Mouse (Mus musculus): ENCODE data around the gene Preb.

The Preb gene

DNA sequence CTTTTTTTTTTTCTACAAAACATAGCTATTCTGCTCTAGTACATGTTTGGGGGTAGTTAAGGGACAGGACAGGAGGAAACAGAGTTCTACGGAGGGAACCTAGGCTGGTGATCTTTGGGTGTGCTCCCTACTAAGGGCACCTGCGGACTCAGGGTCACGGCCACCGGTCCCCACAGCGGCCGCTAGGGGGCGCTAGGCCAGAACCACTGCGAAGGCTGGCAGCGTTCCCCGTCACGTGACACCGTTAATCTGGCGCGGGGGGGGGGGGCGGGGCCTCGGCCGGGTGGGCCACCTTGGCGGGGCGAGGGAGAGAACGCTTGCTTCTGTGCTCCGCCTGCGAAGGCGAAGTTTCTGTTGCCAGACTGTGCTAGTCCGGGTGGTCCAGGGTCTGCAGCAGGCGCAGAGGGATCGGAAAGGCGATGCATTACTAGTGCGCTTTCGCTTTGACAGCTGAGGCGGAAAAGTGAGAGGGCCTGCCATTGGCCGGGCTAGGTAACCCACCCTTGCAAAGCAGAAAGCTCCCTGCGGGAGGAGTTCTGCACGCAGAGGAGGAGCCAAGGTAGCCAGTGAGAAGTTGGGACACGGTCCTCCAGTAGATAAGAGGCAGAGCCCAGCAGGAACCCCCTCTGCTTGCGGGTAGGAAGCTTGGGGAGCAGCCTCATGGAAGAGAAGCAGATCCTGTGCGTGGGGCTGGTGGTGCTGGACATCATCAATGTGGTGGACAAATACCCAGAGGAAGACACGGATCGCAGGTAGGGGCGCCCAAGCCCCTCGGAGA, 38.7 kb downstream of the Preb start, which contains the start of gene Khk:
Gene Khk, plus strand, starts transcription at position 176 of the 778 bp plus-strand sequence.
- DNase-seq (ENCODE audit: low spot score) = peak; percentile 91

DNA sequence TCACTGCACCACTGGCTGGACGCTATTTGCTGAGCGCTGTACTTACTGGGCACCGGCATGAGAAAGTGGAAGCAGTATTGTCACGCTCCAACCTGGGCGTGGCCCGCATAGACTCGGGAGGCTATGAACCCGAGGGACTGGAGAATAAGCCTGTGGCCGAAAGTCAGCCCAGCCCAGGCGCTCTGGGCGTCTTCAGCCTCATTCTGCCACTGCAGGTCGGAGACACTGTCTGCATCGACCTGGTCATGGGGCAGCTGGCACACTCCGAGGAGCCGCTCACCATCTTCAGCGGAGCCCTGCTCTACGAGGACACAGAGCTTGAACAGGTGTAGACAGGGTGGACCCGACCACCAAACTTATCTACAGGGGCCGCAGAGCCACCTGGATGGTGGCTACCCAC, 39.5 kb downstream of the Preb start:
- peak; percentile 27 for DNase-seq (ENCODE audit: low spot score)

DNA sequence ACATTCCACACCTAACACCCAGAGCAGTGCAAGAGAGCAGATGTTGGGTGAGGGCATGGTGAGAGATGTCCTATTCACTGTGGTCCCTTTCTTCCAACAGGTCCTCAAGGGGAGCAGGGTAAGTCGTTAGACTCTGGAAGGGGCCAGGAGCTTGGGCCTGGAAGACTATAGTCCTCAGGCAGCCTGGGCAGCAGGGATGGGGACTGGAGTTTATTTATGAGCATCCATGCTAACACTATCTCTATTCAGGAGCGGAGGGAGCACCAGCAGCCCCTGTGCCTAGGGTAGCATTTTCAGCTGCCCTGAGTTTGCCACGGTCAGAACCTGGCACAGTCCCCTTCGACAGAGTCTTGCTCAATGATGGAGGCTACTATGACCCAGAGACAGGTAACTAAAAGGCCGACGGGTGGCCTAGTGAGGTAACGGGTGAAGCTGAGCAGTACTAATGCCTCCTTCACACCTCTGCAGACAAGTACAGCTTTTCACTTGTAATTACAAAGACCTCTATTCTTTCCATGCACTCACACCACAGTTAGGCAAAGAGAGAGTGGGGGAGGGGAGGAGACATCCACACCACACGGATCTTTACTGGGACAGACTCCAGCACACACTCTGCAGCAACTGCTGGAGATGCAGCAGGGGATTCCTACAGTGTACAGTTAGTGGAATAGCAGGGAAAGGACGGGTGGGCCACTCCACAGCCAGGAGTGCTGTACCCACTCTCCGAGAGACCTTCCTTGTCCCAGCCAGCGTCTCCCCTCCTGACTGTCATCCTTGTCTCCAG, 40.1 kb downstream of the Preb start:
- DNase-seq (ENCODE audit: low spot score) = no peak

DNA sequence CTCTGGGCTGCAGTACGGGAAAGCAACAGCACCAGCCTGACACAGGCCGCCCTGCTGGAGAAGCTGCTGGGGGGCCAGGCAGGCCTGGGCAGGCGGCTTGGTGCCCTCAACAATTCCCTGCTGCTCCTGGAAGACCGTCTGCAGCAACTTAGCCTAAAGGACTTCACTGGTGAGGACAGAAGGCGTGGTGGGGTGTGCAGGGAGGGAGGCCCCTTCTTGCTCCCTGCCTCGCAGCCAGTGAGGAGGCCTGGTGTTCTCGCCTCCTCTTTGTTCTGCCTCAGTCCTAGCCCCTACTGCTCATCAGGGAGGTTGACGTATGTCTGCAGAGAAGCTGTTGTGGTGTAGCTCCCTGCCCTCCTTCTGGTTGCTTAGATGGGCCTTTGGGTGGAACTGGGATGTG, 41.5 kb downstream of the Preb start:
- no peak for DNase-seq (ENCODE audit: low spot score)

DNA sequence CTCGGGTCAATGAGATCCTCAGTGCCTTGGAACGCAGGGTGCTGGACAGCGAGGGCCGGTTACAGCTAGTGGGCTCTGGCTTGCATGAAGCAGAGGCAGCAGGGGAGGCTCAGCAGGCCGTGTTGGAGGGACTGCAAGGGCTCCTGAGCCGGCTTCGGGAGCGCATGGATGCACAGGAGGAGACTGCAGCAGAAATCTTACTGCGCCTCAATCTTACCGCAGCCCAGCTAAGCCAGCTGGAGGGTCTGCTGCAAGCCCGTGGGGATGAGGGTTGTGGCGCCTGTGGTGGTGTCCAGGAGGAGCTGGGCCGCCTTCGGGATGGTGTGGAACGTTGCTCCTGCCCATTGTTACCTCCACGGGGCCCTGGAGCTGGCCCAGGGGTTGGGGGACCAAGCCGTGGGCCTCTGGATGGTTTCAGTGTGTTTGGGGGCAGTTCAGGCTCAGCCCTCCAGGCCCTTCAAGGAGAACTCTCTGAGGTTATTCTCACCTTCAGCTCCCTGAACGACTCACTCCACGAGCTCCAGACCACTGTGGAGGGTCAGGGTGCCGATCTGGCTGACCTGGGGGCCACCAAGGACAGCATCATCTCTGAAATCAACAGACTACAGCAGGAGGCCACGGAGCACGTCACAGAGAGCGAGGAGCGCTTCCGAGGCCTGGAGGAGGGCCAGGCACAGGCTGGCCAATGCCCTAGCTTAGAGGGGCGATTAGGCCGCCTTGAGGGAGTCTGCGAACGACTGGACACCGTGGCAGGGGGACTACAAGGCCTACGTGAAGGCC, 42.1 kb downstream of the Preb start:
- DNase-seq (ENCODE audit: low spot score) = no peak

DNA sequence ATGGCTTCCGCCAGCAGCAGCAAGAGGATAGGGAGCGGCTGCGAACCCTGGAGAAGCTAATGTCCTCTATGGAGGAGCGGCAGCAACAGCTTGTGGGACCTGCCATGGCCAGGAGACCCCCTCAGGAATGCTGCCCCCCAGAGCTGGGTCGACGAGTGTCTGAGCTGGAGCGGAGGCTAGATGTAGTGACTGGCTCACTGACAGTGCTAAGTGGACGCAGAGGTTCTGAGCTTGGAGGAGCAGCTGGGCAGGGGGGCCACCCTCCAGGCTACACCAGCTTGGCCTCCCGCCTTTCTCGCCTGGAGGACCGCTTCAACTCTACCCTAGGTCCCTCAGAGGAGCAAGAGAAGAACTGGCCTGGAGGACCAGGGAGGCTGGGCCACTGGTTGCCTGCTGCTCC, 42.8 kb downstream of the Preb start:
- no peak for DNase-seq (ENCODE audit: low spot score)

DNA sequence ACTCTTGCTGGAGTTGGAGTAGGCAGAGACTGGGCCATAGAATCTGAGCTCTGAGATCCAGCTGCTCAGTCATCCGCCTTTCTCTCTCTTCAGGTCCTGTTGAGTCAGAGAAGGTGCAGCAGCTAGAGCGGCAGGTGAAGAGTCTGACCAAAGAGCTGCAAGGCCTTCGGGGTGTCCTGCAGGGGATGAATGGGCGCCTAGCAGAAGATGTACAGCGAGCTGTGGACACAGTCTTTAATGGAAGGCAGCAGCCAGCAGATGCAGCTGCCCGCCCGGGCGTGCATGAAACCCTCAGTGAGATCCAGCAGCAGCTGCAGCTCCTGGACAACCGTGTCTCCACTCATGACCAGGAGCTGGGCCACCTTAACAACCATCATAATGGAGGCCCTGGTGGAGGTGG, 43.3 kb downstream of the Preb start:
- DNase-seq (ENCODE audit: low spot score) = no peak

DNA sequence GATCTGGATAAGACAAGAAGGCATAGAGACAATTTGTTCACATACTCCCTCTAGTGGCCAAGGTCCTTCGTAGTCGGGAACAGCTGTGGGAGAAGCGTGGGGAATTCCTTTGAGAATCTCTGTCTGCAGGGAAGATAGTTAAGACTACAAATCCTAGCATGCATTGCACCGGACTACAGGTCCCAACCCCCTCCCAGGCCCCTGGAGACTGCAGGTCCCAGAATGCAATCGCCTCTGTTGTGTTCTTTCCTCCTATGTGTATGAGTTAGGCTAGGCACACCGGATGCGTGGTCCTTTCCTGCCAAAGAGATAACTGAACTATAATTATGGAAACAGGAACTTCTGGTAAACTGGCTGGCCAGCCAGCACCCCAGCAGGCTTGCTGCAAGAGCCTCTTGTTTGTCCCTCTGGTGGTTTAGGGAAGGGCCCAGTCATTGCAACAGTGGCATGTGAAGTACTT, 44.2 kb downstream of the Preb start:
- DNase-seq (ENCODE audit: low spot score) = peak; percentile 86

DNA sequence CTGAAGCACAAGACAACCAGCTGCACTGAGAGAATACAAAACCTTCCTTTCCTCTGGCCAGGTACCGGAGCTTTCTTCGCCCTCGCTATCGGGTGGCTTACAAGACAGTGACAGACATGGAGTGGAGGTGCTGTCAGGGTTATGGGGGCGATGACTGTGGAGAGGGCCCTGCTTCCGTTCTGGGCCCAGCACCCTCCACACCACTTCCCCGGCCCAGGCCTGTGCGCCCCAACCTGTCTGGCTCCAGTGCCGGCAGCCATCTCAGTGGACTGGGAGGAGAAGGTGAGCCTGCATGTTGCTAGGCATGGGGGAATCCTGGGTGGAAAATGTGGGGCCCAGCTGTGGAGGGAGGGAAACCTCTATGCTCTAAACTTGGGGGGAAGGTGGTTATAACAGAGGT, 44.7 kb downstream of the Preb start:
- DNase-seq (ENCODE audit: low spot score) = no peak

DNA sequence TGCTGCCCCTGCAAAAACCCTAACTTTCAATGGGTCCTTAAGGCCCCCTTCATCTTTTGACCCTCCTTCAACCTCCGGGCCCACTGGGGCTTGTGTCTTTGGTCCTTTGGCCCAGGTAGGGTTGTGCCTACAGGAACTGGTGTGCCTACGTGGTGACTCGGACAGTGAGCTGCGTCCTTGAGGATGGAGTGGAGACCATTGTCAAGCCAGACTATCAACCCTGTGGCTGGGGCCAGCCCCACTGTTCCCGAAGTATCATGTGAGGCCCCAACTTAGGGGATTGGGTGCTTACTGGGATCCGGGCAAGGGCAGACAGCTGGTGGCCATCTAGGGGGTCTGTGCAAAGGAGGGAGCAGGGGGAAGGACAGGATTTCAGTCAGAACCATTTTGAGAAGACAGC, 45.3 kb downstream of the Preb start:
- DNase-seq (ENCODE audit: low spot score) = no peak

DNA sequence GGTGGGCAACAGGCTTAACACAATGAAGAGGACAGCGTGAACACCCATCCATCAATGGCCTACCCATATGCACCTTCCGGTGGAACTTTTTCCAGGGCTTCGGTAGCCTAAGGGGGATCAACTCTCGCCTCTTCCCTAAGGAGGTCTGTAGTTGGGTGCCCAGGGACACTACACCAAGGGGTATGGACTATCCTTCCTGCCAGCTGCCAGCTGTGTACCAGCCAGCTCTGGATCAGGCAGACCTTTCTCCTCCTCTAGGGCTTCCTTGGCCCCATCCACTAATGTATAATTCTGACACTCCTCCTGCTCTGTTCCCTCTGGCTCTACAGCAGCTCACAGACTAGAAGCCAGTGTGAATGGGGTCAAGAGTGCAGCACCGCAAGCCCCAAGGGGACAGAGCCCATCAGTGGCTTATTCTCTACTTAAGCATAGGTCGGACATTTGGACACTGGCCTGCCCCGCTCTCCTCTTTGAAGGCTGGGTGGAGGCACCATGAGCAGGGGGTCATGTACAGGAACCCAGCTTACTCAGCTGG, 46.0 kb downstream of the Preb start:
- no peak for DNase-seq (ENCODE audit: low spot score)

DNA sequence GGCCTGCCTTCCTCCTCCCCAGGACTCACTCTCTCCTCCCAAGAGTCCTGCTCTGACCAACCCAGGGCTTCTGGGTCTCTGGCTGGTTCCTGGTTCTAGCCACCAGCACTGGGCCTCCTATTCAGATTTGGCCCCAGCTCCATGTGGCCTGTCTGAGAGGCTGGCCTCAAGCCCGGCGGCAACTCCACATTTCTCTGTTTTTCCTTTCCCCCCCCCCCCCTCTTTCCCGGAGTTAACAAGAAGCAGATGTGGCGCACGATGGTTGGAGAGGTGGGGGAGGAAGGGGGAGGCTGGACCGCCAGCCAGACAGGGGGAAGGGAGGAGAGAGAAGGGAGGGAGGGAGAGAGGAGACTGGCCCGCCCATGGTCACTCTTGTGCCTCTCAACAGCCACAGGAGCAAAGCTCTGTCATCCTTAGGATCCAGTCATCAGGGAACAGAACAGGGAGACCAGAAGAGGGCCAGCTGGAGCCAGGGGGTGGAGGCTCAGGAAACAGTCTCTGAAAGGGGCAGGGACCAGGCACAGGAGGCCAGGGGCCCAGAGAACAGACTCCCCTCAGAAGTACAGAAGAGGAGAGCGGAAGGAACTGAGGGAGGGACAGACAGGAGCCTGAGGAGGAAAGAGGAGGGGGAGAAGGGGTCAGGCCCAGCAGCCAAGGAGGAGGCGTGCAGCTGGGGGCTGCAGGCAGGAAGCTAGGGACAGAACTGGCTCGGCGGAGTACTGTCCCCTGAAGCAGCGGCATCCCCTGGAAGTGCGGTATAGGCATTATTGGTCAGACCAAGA, 46.9 kb downstream of the Preb start, which contains the start of gene Emilin1:
Gene Emilin1, plus strand, starts transcription at position 343 of the 782 bp plus-strand sequence.
- DNase-seq (ENCODE audit: low spot score) = peak; percentile 64

DNA sequence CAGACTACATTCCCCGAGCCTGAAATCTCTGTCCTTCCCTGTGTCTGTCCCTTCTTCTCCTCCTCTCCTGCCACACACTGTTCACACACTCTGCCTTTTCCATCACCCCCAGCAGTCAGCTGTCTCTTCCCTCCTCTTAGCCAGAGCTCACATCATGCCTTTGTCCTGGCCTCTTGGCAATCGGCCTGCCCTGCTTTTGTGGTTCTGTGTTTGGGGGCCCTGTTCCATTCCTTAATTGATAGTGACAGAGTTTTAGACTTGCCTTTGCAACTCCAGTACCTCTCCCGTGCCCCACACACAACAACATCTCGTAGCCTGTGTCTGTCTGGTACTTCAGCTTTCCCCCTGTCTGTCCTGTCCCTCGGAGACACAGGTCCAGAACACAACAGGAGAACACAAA, 48.0 kb downstream of the Preb start:
- no peak for DNase-seq (ENCODE audit: low spot score)

DNA sequence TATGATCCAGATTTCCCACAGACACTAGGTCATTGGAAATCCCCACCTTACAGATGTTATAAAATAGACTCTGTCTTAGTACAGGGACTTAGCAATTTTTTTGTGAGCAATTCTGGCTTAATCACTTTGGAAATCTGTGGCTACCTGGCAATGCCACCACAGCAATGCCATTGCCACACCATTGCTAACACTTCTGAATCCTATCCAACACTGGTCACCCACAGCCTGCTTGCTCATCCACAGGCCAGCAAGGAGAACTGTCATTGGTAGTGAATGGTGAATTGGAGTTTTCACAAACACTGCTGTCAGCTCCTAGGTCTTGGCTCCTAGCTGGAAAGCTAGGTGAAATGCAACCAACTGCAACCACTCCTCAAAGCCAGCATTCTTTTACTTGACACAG, 49.7 kb downstream of the Preb start:
- DNase-seq (ENCODE audit: low spot score) = no peak

DNA sequence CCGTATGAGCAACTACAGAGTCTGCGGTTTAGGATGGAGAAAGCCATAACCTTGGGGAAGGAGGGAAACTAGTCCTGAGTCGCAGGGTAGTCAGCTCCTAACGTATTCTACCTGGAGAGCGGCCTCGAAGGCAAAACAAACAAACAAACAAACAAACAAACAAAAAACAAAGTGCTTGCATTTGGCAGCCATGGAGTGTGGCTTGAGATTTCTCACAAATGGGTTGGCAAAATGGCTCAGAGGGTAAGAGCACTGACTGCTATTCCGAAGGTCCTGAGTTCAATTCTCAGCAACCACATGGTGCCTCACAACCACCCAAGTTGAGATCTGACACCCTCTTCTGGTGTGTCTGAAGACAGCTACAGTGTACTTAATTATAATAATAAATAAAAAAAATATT, 50.3 kb downstream of the Preb start:
- no peak for DNase-seq (ENCODE audit: low spot score)

DNA sequence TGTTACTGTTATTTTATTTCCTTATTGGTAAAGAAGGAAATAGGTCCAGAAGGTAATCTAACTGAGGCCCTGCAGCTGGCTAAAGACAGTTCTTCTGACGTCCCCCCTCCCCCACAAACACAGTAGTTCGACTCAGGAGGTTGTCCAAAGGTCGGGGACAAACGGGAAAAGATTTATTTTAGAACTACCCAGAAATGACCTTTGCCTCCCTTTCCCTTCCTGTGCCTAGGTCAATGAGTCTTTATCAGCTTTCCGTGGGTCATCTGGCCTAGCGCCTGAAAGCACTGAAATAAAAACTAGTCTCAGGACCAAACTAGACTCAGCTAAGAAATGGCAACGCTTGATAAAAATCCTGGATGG, 50.9 kb downstream of the Preb start:
- no peak for DNase-seq (ENCODE audit: low spot score)

DNA sequence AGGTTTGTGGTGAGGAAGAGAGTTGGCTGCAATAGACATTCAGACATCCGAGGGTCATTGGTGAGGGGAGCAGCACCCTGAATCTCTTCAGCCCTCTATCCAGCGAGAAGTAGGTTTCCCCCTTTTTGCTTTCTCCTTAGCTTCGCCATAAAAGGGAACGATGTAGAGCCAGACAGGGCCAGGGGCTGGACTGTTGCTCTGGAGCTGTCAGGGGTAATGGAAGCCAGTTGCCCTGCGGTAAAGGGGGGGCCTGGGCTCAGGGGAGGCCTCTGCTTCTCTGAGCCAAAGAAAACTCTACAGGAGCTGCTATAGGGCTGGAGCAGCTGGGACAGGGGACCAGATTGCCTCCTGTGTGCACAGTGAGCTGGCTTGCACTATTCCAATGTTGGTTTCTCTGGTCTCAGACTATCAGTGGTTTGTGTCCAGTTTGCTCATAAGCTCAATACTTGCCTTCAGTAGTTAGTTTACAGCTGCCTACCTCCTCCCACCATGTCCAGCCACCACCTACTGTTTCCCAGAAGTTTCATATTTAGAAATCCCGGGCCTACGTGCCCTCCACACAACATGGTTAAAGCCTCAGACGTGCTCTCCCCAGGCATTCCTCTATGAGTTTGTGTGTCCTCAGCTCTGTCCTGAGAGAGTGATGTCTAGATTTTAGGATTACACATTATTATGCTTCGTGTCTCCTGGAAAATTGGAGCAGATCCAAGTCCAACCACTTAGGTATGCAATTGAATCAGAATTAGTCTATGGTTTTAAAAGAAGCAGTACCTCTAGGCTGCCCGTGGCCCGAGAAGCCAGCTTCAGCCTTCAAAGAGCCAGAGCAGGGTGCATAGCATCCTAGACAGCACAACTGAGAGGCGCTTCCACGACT, 51.5 kb downstream of the Preb start:
- peak; percentile 39 for DNase-seq (ENCODE audit: low spot score)

DNA sequence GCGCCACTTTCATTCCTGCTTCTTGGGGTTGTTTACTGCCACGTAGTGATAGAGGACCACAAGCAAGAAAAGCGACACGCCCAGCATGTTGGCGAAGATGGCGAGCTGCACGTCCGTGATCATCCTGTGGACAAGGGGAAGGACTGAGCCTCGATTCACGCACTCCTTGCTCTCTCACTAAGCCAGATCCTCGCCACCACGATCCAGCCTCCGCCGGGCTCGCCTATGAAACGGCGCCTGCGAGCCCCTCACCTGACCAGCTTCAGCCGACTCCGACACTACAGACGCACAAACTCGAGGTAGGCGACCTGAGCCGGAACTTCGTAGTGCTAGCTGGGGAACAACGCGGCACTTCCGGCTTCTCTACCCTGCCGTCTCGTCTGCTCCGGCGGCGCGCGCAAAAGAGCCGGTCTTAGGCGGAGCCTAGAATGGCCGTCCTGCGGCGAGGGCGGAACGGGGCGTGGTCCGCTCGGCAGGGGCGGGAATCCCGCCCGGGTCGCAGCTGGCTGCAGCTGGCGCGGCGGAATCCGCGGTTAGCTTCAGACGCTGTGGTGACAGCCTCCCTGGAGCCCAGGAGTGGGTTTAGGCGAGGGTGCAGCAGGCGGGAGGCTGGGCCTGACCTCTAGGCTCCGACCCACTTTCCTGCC, 52.6 kb downstream of the Preb start, which contains the start of gene Ost4:
Gene Ost4, minus strand, starts transcription at position 376 of the 647 bp plus-strand sequence.
- DNase-seq (ENCODE audit: low spot score) = peak; percentile 98

DNA sequence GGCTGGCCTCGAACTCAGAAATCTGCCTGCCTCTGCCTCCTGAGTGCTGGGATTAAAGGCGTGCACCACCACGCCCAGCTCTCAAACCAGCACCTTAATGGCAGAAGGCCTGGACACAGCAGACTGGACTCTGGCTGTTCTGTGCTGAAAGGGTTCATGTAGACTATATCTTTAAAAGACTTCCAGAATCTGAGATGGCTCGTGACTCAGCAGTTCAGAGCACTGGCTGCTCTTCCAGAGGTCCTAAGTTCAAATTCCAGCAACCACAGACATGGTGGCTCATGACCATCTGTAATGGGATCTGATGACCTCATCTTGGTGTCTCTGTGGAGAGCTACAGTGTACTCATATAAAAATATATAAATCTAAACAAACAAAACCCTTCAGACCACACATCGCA, 58.3 kb downstream of the Preb start:
- no peak for DNase-seq (ENCODE audit: low spot score)

Data from urinary bladder, postnatal 14 days (tissue).